Mouse (Mus musculus) spleen, postnatal 14 days (tissue): ENCODE data around the gene Ttyh1.

Experiments used
- DNase-seq, 2 experiments: peaks; one replicate each; pipeline ENCODE4 v3.0.0; 2021 to 2022; ENCODE audit warnings: low spot score in 2 of 2

Gene Ttyh1

DNA sequence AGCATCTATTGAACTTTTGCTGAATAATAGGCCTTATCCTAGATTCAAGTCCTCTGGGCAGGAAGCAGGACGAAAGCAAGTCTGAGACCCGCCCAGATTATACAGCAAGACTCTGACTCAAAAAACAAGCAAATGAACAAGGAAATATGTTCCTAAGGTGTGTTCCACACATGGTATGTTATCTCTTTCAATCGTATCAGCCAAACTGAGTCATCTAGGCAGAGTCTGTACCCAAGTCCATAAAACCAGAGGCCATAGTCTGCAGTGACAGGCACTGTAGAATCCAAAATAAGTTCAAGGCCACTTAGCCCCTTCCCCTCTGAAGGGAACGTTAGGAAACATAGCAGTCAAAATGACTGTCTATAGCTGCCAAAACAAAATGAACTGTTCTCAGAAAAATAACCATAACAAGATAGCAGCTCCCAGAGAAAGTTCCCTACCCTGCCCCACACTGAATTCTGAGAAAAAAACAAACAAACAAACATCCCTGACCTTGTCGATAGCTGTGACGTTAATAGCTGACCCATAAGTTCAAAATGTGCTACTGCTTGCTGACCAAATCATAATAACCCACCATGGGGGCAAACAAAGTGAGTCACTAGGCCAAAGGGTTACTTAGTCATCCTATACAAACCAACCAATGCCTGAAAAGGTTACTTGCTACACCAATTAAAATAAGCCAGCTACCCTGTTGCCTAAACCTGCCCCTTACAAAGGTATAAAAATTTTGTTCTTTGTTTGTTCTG is 51.2 kb downstream of the Ttyh1 start:
- DNase-seq, result no peak

GRCm38 (mm10) chr7:4178438-4178837 is 59.2 kb downstream of the Ttyh1 start:
- DNase-seq, result no peak
